Mouse (Mus musculus) right cerebral cortex, postnatal 36 days (tissue): ENCODE measurements around the gene Gucy1b2.

Source experiments
- DNase-seq, 2 experiments: peaks; one replicate each; pipeline ENCODE4 v3.0.0; 2022; ENCODE audit warnings: low spot score in 2 of 2, mixed read lengths in 1 of 2

Gucy1b2 gene

GRCm38 (mm10) chr14:62456239-62456747, at the start of gene Gucy1b2:
Gucy1b2 (minus strand) TSS chr14:62456289.
- no peak for DNase-seq

- DNase-seq, result no peak
These were observed 41.3 kb upstream of the Gucy1b2 start for GRCm38 (mm10) chr14:62497391-62497790.

- DNase-seq, result no peak
These were observed 40.4 kb upstream of the Gucy1b2 start for GRCm38 (mm10) chr14:62496501-62496900.

GRCm38 (mm10) chr14:62493456-62493855, 37.4 kb upstream of the Gucy1b2 start:
- DNase-seq, result no peak

- DNase-seq, result peak; percentile 45 to 57
These were observed 36.2 kb upstream of the Gucy1b2 start for GRCm38 (mm10) chr14:62492196-62492850.

- no peak for DNase-seq
These were observed 32.2 kb upstream of the Gucy1b2 start for GRCm38 (mm10) chr14:62488270-62488669.

- no peak for DNase-seq
These were observed 25.3 kb upstream of the Gucy1b2 start for GRCm38 (mm10) chr14:62481381-62481780.

GRCm38 (mm10) chr14:62479395-62479794, 23.3 kb upstream of the Gucy1b2 start:
- DNase-seq, result no peak

GRCm38 (mm10) chr14:62474481-62474880, 18.4 kb upstream of the Gucy1b2 start:
- no peak for DNase-seq

- no peak for DNase-seq
These were observed 16.0 kb upstream of the Gucy1b2 start for GRCm38 (mm10) chr14:62472061-62472460.

GRCm38 (mm10) chr14:62468753-62469125, 12.7 kb upstream of the Gucy1b2 start:
- DNase-seq, result no peak

- DNase-seq, result no peak
These were observed 12.1 kb upstream of the Gucy1b2 start for GRCm38 (mm10) chr14:62468119-62468752.

GRCm38 (mm10) chr14:62464966-62465365, 8.9 kb upstream of the Gucy1b2 start:
- DNase-seq, result no peak

GRCm38 (mm10) chr14:62459541-62459940, 3.5 kb upstream of the Gucy1b2 start:
- DNase-seq, result no peak

- peak; percentile 79 to 80 for DNase-seq
These were observed 1.5 kb upstream of the Gucy1b2 start for GRCm38 (mm10) chr14:62457420-62458181.

GRCm38 (mm10) chr14:62455570-62455879, 564 bp downstream of the Gucy1b2 start:
- DNase-seq, result no peak

GRCm38 (mm10) chr14:62454760-62455569, 1.1 kb downstream of the Gucy1b2 start:
- DNase-seq, result no peak

- no peak for DNase-seq
These were observed 2.0 kb downstream of the Gucy1b2 start for GRCm38 (mm10) chr14:62454136-62454535.

GRCm38 (mm10) chr14:62453276-62453675, 2.8 kb downstream of the Gucy1b2 start:
- DNase-seq, result no peak

- DNase-seq, result no peak
These were observed 5.4 kb downstream of the Gucy1b2 start for GRCm38 (mm10) chr14:62450706-62451105.

- no peak for DNase-seq
These were observed 8.9 kb downstream of the Gucy1b2 start for GRCm38 (mm10) chr14:62447214-62447548.
